Mouse (Mus musculus) kidney, adult 9 months (tissue): ENCODE measurements around the gene Hivep3.

Experiments used
- DNase-seq: peaks from one replicate; pipeline ENCODE4 v3.0.0; 2022

Hivep3 gene

DNA sequence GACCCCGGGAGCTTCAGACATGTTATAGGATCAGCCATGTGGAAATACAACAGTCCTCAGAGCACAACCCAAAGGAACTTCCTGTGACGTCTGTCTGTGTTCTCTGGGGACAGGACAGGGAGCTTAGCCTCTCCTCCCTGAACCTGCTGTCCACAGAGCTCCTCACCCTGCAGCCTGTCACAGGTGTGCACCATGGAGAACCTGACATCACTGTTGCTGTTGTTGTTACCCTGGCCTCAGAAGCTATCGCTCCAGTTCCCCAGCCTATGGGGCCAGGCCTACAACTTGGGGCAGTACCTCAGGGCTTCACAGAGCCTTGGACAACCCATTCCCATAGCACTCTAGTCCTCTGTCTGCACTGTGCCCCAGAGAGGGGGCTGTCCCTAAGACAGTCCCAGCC is 393.7 kb downstream of the Hivep3 start:
- DNase-seq, result no peak

- DNase-seq, result no peak
Measured at GRCm38 (mm10) chr4:120128033-120128432, 394.4 kb downstream of the Hivep3 start.

DNA sequence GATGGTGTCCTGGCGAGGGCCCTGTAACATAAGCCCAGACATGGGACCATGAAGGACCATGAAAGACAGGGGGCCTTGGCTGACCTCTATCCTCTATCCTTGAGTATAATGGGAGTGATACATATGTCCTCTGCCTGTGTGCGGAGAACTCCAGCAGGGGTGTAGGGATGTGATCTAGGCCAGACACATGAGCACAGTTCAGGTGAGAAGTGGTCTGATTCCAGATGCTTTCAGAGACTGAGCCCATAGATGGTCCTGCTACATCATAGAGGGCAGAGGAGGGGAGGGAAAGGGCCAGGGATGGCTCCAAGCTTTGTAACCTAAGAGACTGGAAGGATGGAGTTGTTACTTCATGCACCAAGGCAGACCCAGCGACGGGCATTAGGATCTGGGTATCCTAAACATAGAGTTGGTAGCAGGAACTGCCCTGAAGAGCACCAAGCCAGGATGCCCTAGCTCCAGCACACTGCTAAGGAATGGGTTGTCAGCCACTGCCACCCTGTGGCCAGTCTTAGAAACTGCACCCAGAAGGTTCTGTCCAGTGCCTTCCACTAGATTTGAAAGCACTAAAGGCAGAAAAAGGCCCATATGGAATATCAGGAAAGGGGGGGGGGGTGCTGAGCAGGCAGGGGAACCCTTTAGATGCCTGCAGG is 395.8 kb downstream of the Hivep3 start:
- DNase-seq, result peak; percentile 44

GRCm38 (mm10) chr4:120130926-120131325 is 397.3 kb downstream of the Hivep3 start:
- no peak for DNase-seq

- DNase-seq, result peak; percentile 66
Measured at GRCm38 (mm10) chr4:120131441-120132220, 398.0 kb downstream of the Hivep3 start.

DNA sequence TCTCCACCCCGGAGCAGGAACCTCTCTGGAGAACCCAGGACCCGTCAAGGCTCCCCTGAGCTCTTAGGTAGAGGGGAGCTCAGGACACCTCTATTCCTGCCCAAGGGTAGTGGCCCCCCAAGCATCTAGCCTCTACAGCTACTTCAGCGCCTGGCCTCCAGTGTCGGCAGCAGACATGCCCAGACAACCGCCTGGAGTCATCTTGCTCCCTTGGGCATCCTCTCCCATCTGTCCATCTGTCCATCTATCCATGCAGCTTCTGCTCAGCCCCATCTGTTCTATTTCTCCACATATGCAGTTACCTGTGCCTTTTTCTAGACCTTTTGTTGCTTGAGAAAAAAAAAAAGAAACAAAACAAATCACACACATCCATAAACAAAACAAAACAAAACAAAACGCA is 400.6 kb downstream of the Hivep3 start:
- DNase-seq, result no peak

DNA sequence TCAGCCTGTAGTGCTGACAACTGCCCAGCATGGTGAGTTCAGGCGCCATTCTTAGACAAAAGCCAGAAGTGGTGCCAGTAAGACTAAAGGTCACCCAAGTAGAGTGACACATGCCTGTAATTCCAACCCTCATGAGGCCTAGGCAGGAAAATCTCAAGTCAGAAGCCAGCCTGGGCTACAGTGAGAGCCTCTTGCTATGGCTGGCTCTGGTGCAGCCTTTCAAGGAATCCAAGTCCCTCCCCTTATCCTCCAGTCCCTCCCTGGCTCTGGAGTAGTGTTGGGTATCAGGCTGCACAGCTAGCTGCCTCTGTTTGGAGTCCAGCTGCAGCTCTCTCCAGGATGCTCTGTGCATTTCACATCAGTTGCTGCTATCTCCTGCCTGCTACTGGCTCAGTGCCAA is 408.2 kb downstream of the Hivep3 start:
- no peak for DNase-seq

DNA sequence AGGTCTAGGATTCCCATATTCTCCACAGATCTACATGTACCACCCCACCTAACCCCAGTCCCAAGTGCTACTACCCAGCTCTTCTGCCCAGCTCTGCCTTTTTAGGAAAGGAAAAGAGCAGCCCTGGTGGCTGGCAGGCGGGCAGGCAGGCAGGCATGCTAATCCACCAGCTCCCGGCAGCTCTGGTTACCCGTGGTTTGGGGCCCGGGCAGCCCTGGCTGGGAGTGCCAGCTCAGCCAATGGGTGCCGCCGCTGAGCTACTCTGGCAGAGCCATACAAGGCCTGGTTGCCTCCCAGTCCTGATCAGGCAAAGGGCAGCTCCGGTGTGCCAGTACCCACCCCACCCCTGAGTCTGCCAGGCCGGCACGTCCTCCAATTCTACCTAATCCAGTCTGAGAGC is 409.3 kb downstream of the Hivep3 start:
- DNase-seq, result no peak

- no peak for DNase-seq
Measured at GRCm38 (mm10) chr4:120144343-120144742, 410.8 kb downstream of the Hivep3 start.

- no peak for DNase-seq
Measured at GRCm38 (mm10) chr4:120145931-120146330, 412.3 kb downstream of the Hivep3 start.

DNA sequence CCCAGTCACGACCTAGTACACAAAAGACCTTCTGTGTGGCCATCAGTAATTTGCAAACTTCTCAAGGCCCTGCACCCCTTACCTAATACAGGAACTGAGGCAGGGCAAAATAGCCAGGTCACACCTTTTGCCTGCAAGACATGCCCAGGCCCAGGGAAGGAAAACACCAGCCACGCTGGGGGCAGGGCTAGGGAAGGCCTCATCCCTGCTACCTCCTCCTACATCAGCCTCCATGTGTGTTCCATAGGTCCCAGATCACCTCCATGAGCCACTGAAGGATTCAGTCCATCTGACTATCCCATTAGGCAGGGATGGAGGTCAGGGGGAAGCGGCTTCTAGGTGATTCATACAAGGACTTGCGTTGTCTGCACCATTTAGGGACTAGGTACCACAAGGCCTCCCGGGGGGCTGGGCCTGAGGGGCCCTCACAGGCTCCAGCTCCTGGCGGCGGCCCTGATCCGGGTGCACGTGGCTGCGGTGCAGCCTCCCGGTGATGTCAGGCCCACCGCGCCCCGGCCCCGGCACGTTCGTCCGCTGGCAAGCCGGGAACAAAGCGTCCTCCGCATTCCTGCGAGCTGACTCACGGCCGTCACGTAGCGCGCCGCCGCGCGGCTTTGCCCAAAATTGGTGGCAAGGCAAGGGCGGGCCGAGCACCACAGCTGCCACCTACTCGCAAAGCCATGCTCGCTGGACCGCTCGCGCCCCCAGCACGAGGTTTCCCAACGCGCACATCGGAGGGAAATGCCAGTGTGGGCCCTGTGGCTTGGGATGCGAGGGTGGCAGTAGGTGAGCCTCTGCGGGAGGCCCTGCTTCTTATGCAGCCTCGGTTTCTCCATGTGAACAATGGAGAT is 414.9 kb downstream of the Hivep3 start:
- peak; percentile 38 for DNase-seq

- no peak for DNase-seq
Measured at GRCm38 (mm10) chr4:120149142-120149524, 415.5 kb downstream of the Hivep3 start.

- no peak for DNase-seq
Measured at GRCm38 (mm10) chr4:120150345-120150920, 416.8 kb downstream of the Hivep3 start.

DNA sequence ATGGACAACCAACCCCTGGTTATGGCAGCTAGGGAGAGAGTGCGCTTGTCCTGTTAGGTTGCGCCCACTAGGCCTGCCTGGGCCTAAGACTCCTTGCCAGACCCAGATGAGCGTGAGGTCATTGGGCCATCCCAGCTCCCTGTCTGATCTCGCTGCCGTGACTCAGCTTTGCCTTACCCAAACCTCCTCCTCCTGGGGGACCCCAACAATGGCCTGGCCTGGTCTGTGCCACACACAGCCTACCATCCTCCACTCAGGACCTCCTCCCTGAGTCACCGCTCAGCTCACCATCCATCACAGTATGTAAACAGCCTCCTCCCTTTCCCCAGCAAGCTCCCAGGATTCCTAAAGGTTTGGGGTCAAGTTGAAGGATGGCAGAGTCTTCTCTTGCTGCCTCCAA is 418.3 kb downstream of the Hivep3 start:
- DNase-seq, result no peak

- no peak for DNase-seq
Measured at GRCm38 (mm10) chr4:120152648-120153047, 419.1 kb downstream of the Hivep3 start.

DNA sequence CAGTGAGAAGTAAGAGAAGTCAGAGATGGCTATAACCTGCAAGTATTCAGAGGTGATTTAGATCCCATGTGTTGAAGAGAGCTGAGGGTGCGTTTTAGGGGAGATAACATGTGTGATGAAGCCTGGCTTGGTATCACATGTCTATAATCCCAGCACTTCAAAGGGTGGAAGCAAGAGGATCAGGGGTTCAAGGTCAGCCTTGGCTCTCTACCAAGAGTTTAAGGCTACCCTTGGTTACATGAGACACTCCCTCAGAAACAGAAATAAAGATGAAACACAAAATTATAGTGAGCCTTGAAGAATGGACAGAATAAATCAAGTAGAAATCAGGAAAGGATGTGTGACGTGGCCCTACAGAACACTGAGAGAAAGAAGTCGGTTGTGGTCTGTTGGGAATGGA is 420.2 kb downstream of the Hivep3 start:
- DNase-seq, result no peak

GRCm38 (mm10) chr4:120158714-120159310 is 425.2 kb downstream of the Hivep3 start:
- no peak for DNase-seq

DNA sequence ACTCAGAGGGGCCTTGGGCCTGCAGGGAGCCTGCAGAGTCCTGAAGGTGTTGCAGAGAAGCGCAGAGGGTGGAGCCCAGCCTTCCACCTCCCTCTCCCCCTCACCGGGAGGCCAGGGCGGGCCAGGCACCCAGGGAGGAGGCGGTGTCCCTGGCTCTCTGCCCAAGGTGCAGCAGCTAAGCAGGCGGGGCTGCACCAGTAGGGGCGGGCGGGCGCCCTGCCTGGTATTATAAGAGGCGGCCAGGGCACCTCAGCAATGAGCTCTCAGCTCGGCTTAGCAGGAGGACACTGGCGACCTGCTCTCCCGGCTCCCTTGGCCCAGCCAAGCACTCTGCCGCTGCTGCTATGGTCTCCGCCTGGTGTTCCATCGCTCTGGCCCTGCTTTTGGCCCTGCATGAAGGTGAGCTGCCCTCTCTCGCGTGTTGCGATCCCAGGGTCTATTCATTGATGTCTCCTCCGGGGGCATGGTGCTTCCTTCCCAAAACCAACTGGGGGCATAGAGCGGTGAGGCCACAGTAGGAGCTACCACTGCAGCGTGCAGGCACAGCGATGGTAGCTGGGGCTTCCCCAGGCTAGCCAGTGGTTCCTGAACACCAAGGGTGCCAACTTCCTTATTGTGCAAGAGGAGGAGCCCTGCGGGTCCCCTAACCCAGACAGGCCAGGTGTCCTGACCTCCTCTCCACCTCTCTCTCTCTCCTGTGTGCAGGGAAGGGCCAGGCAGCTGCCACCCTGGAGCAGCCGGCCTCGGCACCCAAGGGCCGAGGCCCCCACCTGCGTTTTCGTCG is 427.8 kb downstream of the Hivep3 start, which contains the start of gene Edn2:
Gene Edn2 (plus strand): TSS at position 41 of the 784 bp plus-strand sequence.
- peak; percentile 91 for DNase-seq

DNA sequence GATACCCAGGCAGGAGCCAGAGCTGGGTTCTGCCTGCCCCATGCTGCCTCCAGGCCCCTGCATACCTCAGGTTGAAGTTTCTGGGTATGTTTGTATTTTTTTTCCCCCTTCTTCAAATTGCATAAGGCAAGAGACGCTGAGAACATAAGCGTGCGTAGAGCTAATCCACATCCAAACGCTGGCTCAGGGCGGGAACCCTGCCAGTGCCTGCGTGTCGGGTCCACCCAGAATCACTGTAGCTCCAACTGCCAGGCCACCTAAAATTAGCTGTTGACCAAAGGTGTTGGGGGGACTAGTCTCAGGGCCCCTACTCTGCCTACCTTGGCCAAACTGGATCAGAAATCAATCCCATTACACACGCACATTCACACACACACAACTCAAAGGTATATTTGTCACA is 429.0 kb downstream of the Hivep3 start:
- DNase-seq, result no peak

DNA sequence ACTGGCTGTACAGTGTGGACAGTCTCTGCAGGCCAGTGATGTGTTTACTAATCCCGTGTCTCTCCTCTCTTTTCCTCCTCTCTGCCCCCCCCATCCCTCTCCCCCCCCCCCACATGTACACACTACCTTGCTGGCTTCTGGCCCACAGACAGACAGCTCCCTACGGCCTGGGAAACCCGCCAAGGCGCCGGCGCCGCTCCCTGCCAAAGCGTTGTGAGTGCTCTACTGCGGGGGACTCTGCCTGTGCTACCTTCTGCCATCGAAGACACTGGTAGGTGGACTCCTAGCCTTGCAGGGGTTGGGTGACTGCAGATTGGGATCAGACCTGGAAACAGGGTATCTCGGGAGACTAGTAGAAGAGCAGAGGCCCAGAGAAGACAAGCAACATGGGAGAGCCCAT is 429.7 kb downstream of the Hivep3 start:
- DNase-seq, result no peak

DNA sequence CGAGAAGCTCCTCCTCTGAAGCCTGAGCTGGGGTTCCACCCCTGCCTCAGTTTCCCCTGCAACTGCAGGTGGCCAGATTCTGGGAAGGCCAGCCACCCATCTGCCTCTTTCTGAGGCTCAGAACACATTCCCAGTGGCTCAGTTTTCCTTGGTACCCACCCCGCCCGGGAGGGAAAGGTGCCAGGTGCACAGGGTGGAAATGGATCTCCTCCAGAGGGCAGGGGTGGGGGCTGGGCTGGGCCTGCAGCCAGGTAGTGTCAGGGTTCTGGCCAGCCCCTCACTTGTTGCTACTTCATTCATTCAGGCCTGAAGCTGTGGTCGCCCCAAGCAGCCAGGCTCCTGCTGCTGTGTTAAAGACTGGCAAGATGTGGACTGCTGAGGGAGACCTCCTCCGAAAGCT is 430.7 kb downstream of the Hivep3 start:
- no peak for DNase-seq

DNA sequence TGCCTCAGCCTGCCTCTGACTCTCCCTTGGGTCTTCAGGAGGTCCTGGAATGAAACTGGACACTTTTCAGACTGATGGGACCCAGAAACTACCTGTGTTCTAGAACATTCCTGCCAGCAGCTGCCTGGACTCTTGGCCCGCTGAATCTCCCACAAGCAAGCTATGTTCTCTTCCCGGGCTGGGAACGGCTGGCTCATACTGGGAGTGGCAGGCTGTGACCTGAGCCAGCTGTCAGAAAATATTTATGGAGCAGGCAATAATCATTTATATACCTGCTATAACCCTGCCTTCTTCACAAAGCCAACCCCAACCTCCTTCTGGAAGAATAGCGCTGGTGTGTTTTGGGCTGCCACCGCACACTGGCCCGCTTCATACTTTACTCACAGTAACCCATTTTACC is 434.2 kb downstream of the Hivep3 start:
- DNase-seq, result no peak
